Mouse (Mus musculus): ENCODE measurements around the gene Mafb. TPM values are rescaled to one million over a fixed set of nuclear protein-coding genes. Genes with fewer than 3 reads are reported as not detected.

The Mafb gene
- polyA plus RNA-seq, 1 experiment from 2014 or later = 13.3 TPM

DNA sequence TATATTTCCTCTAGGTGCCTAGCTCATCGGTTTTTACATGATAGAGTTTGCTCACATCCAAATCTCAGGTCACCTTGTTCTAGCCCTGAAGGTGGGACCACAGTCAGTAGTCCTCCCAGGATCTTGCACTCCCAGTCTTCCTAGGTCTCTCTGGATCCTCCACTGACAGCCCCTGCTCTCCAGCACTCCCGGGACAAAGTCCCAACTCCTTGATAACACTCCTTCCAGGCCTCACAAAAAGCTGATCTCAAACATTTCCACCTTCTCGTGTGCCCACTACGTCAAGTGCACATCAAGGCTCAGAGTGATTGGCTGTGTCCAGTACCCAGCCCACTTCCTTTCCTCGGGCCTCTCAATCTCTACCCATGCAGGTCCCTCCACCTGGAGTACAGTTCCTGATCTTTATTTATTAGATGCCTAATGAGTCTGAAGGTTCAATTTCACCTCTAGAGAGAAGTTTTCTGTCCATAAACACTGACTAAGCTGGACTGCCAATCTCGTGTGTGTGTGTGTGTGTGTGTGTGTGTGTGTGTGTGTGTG is 41.7 kb downstream of the Mafb start:
- Histone ChIP-seq H3K4me3 (ENCODE audit: low read depth, low read length) (no peak overlapping the region), H3K27ac (ENCODE audit: low read depth, low read length) (no peak overlapping the region), H3K9me3 (ENCODE audit: control insufficient read depth, low read length) (no peaks in the 10 kb centered on the region), H3K9ac (ENCODE audit: low read length) (no peak overlapping the region), H3K4me2 (ENCODE audit: low read depth) (no peak overlapping the region), H3K4me1 (ENCODE audit: control insufficient read depth, insufficient read depth, low read length) (no peaks in the 10 kb centered on the region), H3K36me3 (ENCODE audit: control insufficient read depth, insufficient read depth, low read length) (no peaks in the 10 kb centered on the region), H3K27me3 (ENCODE audit: control insufficient read depth, insufficient read depth, low read length) (no peaks in the 10 kb centered on the region)
- DNase-seq (ENCODE audit: low spot score) (no peak), ATAC-seq (ENCODE audit: insufficient read depth, low FRiP score, low TSS enrichment) (no peak)
- 81% methylated on average over 6 of the region's 6 CpGs for WGBS

DNA sequence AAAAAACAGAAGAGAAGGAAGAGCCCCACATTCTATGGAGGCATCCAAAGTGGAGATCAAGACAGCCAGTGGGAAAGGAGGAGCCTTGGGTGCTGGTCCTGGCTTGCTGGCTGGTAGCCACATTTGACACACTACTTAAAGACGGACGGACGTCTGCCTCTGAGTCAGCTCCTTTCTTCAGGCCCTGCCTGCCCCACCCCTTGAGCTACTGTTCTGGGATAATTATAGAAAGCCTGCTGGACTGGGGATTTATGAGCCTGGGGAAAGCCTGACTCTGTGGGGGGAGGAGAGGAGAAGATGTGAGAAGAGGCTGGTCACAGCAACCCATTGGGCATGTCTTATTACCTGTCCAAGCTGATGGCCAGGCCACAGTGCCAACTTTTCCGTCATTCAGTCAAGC is 45.0 kb downstream of the Mafb start:
- Histone ChIP-seq H3K4me2 (ENCODE audit: low read depth) (no peak overlapping the region), H3K36me3 (ENCODE audit: control insufficient read depth, insufficient read depth, low read length) (no peaks in the 10 kb centered on the region), H3K9ac (ENCODE audit: low read length) (no peak overlapping the region), H3K4me1 (ENCODE audit: control insufficient read depth, insufficient read depth, low read length) (no peaks in the 10 kb centered on the region), H3K9me3 (ENCODE audit: control insufficient read depth, low read length) (no peaks in the 10 kb centered on the region), H3K27ac (ENCODE audit: low read depth, low read length) (no peak overlapping the region), H3K4me3 (ENCODE audit: low read depth, low read length) (no peak overlapping the region), H3K27me3 (ENCODE audit: control insufficient read depth, insufficient read depth, low read length) (no peaks in the 10 kb centered on the region)
- DNase-seq (ENCODE audit: low spot score) (no peak), ATAC-seq (ENCODE audit: insufficient read depth, low FRiP score, low TSS enrichment) (no peak)
- WGBS = 35% methylated on average over 4 of the region's 4 CpGs

DNA sequence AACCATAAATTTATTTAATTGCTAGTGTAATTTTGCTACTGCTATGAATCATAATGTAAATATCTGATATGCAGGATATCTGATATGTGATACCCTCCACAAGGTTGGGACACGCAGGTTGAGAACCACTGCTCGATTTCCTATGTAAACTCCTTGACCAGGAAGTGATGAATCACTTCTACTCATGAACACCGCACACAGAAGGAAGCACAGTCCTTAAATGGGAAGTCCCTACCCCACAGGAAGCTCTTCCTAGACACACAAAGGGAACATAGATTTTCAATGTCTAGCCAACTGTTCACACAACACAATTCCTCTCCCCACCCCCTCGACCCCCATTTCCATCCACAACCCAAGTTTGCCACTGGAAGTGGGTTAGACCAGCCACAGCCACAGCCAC is 48.6 kb downstream of the Mafb start:
- Histone ChIP-seq H3K4me1 (ENCODE audit: control insufficient read depth, insufficient read depth, low read length) (no peaks in the 10 kb centered on the region), H3K9me3 (ENCODE audit: control insufficient read depth, low read length) (no peaks in the 10 kb centered on the region), H3K4me2 (ENCODE audit: low read depth) (no peak overlapping the region), H3K36me3 (ENCODE audit: control insufficient read depth, insufficient read depth, low read length) (no peaks in the 10 kb centered on the region), H3K4me3 (ENCODE audit: low read depth, low read length) (no peak overlapping the region), H3K27me3 (ENCODE audit: control insufficient read depth, insufficient read depth, low read length) (no peaks in the 10 kb centered on the region), H3K27ac (ENCODE audit: low read depth, low read length) (no peak overlapping the region), H3K9ac (ENCODE audit: low read length) (no peak overlapping the region)
- whole genome bisulfite sequencing = 74% methylated on average over 4 of the region's 4 CpGs
- ATAC-seq (ENCODE audit: insufficient read depth, low FRiP score, low TSS enrichment) = no peak
- DNase-seq (ENCODE audit: low spot score) = no peak

Other genes with a start within 250 kb of the Mafb start
- gene Gm826, start 32.9 kb downstream of the Mafb start, polyA plus RNA-seq (2014; fragmentation: Nextera tagmentation; extraction: Ambion mirVana) = not detected in 2 replicates